Mouse (Mus musculus) lung, embryonic 14.5 days (tissue): ENCODE results near the gene Ift20. TPM values are rescaled to one million over a fixed set of nuclear protein-coding genes. Genes with fewer than 3 reads are reported as not detected.
A peak's percentile ranks its signal among the peaks of the same experiment; 100 is the strongest.

Experiments used
- ATAC-seq: fragments of 200-750 bp; cut with Nextera tagmentation; 2 replicates; pipeline ENCODE4 v1.8.0; 2017; ENCODE audit warnings: mild to moderate bottlenecking, moderate TSS enrichment, moderate library complexity; ENCODE audit not compliant: insufficient read depth
- DNase-seq: peaks from one replicate; pipeline ENCODE4 v3.0.0-alpha.2; 2015
- H3K27ac ChIP-seq: fragments of 300-500 bp; sonication (generic); 2 replicates; pipeline ENCODE4 v1.5.1; 2014; ENCODE audit warnings: low read depth, mild to moderate bottlenecking, moderate library complexity
- H3K27me3 ChIP-seq: fragments of 300-500 bp; sonication (generic); 2 replicates; pipeline ENCODE4 v1.6.1; 2014; ENCODE audit warnings: low read length, control low read depth; ENCODE audit not compliant: insufficient read depth
- H3K36me3 ChIP-seq: fragments of 300-500 bp; sonication (generic); 2 replicates; pipeline ENCODE4 v1.6.1; 2014; ENCODE audit warnings: control low read depth; ENCODE audit not compliant: insufficient read depth
- H3K4me1 ChIP-seq: fragments of 300-500 bp; sonication (generic); 2 replicates; pipeline ENCODE4 v1.6.1; 2014; ENCODE audit warnings: antibody characterized with exemption, control low read depth; ENCODE audit not compliant: insufficient read depth
- H3K4me2 ChIP-seq: fragments of 300-500 bp; sonication (generic); 2 replicates; pipeline ENCODE4 v1.6.1; 2014; ENCODE audit warnings: mild to moderate bottlenecking
- H3K4me3 ChIP-seq: fragments of 300-500 bp; sonication (generic); 2 replicates; pipeline ENCODE4 v1.5.1; 2014; ENCODE audit warnings: low read depth, low read length
- H3K9ac ChIP-seq: fragments of 300-500 bp; sonication (generic); 2 replicates; pipeline ENCODE4 v1.6.1; 2014
- H3K9me3 ChIP-seq: fragments of 300-500 bp; sonication (generic); 2 replicates; pipeline ENCODE4 v1.6.1; 2016; ENCODE audit warnings: low read depth, low read length, control low read depth
- CTCF ChIP-seq: IDR thresholded peaks from 2 replicates; pipeline ENCODE4 v1.5.1; 2016; ENCODE audit warnings: antibody characterized with exemption, low read depth
- WGBS: fragments of 180-500 bp; shearing (Covaris S2); extraction: QIAGEN DNeasy Blood & Tissue Kit; methylation state at CpG from one replicate; pipeline ENCODE4 v1.1.7; 2014; 5-methylcytosine and 5-hydroxymethylcytosine counted together
- polyA plus RNA-seq: library from polyadenylated mRNA; unstranded; fragments of >200 nt; fragmentation: Nextera tagmentation; extraction: Ambion mirVana; gene quantifications from 2 replicates; pipeline ENCODE4 v1.2.1, GENCODE M21; 2014

Ift20 gene
- polyA plus RNA-seq, 1 experiment from 2014 or later = 119 TPM

DNA sequence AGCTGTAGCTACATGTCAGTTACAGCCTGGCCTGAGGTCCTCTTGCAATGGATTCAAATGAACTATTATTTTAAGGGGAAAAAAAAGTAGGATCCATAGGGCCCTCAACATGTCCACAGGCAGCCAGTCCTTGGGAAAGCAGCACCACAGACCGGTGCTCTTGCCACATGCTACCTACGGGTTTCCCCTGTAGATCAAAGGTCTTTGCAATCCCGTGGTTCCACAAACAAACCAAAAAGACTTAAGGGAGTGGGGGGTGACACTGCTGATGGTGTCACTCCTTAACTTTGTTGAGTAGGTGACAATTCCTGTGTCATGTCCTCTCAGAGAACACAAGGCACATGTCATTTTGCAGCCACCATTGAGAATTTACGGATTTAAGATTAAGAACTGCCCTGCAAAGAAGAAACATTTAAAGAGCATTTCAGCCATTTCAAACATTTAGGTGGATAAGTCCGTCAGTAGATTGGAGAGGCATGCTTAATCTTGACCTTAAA is 13.4 kb downstream of the Ift20 start:
- no peak for TF ChIP-seq CTCF
- ATAC-seq (no peak), DNase-seq (no peak)
- WGBS = 3% methylated on average over 5 of the region's 5 CpGs
- Histone ChIP-seq H3K4me3 (peak overlapping the region; percentile 68), H3K4me2 (peak overlapping the region; percentile 76), H3K9me3 (no peaks in the 10 kb centered on the region), H3K9ac (peak overlapping the region; percentile 78), H3K4me1 (peaks cover 5% of the 10 kb centered on the region), H3K27ac (no peak overlapping the region), H3K27me3 (no peaks in the 10 kb centered on the region), H3K36me3 (peaks cover 14% of the 10 kb centered on the region; the same call in 1 of the 2 replicates)

DNA sequence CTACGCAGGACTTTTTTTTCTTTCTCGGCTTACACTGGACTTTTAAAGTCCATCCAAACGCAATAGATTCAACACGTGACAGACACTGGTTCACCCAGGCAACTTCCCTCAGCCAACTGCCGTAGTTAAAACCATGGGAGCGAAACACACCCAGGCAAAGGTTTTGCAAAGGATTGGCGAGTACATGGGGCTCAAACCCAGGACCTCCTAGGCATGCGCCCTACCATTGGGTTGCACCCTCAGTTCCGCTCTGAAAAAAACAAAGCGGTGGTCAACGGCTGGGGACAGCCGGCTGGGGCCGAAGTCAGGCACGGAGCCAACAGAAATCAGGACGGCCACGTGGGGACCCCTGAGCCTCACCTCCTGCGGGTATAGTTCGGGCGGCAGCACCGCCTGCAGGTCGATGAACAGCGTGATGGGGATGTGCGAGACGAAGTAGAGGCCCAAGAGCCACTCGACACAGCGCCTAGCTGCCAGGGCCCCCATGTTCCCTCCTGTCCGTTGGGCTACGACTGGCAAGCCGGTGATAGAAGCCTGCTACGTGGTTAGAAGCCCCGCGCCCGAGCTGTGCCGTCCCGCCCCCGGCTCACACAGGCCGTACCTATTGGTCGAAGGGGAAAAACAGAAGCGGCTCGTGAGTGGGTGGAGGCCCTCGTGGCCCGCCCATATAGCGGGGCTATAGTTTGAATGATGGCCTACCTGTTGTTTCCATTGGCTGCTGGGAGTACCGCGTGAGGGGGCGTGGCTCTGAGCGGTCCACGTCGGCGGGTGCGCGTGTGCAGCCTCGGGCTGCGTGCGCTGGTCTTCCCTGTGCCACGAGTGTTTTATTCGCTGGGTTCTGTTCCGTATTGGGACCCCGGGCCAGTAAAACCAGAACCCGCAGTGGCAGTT is 14.3 kb downstream of the Ift20 start, which contains the start of gene Tmem97:
TSS of gene Tmem97 (minus strand) at position 610 of the 891 bp plus-strand sequence.
- no peaks in the 10 kb centered on the region for H3K9me3 ChIP-seq
- peak within 1 kb of the TSS; percentile 84 for H3K27ac ChIP-seq
- H3K9ac ChIP-seq = peak within 1 kb of the TSS; percentile 78
- ATAC-seq (peak; percentile 100), DNase-seq (peak; percentile 98)
- peaks cover 10% of the 10 kb centered on the region; the same call in 1 of the 2 replicates for H3K36me3 ChIP-seq
- TF ChIP-seq CTCF = peak; percentile 37
- peaks cover 5% of the 10 kb centered on the region for H3K4me1 ChIP-seq
- H3K4me3 ChIP-seq = peak within 1 kb of the TSS; percentile 68
- H3K27me3 ChIP-seq = no peaks in the 10 kb centered on the region
- WGBS = under 1% methylated on average over 60 of the region's 60 CpGs
- peak within 1 kb of the TSS; percentile 76 for H3K4me2 ChIP-seq

DNA sequence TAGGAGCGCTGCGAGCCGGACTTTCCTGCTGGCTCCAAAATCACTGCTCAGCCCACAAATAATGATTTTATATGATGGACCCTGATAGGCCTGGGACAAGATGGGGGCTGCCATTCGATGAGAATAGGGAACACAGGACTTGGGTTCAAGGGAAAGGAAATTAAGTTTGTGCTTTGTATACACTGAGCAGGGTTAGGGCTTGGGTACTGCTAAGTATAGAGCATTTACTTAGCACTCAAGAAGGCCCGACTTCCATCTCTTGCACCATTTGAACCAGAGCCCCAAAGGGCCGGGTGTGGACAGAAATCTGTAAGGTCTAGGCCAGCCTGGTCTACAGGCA is 14.9 kb downstream of the Ift20 start:
- no peaks in the 10 kb centered on the region for H3K9me3 ChIP-seq
- H3K36me3 ChIP-seq = 0 out of 2 replicates have a peak, but pooled peaks cover 5% of the 10 kb centered on the region
- 30% methylated on average over 6 of the region's 6 CpGs for WGBS
- H3K27ac ChIP-seq = peak overlapping the region; percentile 84
- peak overlapping the region; percentile 76 for H3K4me2 ChIP-seq
- no peak for DNase-seq
- H3K4me1 ChIP-seq = peaks cover 5% of the 10 kb centered on the region
- H3K27me3 ChIP-seq = no peaks in the 10 kb centered on the region
- H3K4me3 ChIP-seq = peak overlapping the region; percentile 68
- ATAC-seq = peak; percentile 32
- peak overlapping the region; percentile 59 for H3K9ac ChIP-seq
- TF ChIP-seq CTCF = no peak

DNA sequence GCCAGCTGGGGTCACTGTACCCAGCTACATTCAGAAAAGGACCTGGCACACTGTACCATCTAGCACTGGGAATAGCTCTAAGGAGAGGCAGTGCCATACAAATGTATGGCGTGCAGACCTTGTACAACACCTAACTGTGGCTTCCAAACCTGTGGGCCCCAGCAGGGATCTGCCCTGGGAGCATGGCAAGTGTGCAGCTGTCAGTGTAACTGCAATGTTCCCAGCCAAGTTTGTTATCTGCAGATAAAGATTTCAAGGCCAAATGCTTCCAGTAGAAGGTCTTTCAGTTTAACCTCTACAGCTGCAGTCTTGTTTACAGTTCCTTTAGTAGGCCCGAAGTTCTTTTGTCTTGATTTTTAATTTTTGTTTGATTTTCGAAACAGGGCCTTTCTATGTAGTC is 19.5 kb downstream of the Ift20 start:
- TF ChIP-seq CTCF = no peak
- H3K4me2 ChIP-seq = no peak overlapping the region
- H3K9me3 ChIP-seq = no peaks in the 10 kb centered on the region
- H3K4me3 ChIP-seq = no peak overlapping the region
- H3K9ac ChIP-seq = no peak overlapping the region
- WGBS = 60% methylated on average over 3 of the region's 3 CpGs
- no peaks in the 10 kb centered on the region for H3K4me1 ChIP-seq
- no peak overlapping the region for H3K27ac ChIP-seq
- no peaks in the 10 kb centered on the region for H3K27me3 ChIP-seq
- ATAC-seq (no peak), DNase-seq (no peak)
- H3K36me3 ChIP-seq = no peaks in the 10 kb centered on the region

DNA sequence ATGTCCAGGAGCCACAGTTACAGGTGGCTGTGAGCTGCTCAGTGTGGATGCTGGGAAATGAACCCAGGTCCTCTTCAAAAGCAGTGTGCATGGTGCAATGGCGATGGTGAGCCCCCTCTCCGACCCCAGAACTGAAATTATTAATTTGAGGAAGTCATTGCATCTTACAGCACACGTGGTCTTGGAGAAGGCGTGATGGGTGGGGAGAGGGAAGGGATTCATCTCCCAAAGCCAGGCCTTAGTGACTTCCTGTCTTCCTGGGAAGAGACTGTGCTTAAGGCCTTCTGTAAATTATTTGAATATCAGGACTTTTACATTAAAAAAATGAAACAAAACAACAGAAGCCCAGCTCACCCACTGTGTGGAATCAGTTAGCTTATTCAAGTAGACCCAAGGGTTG is 19.9 kb downstream of the Ift20 start:
- no peak overlapping the region for H3K9ac ChIP-seq
- no peaks in the 10 kb centered on the region for H3K4me1 ChIP-seq
- 52% methylated on average over 4 of the region's 4 CpGs for WGBS
- no peak for TF ChIP-seq CTCF
- H3K4me2 ChIP-seq = no peak overlapping the region
- no peaks in the 10 kb centered on the region for H3K9me3 ChIP-seq
- no peaks in the 10 kb centered on the region for H3K36me3 ChIP-seq
- H3K27ac ChIP-seq = no peak overlapping the region
- ATAC-seq (no peak), DNase-seq (no peak)
- H3K27me3 ChIP-seq = no peaks in the 10 kb centered on the region
- no peak overlapping the region for H3K4me3 ChIP-seq

DNA sequence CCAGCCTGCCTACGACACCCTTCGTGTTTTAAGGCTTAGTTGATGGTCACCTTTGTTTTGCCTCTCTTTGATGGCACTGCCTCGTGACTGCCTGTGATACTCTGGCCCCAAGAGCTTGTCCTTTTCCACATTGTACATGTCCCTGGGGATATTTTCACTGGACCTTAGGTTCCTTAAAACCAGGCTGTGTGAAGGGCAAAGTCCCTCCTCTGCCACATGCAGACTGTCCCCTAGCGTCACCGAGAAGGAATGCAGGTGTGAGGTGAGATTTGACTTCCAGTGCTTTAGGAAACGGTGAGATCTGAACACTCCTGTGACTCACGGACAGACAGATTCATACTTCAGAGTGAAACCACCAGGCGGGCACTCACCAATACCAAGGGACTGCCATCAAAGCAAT is 21.1 kb downstream of the Ift20 start:
- no peaks in the 10 kb centered on the region for H3K27me3 ChIP-seq
- H3K9ac ChIP-seq = no peak overlapping the region
- H3K27ac ChIP-seq = no peak overlapping the region
- no peak overlapping the region for H3K4me2 ChIP-seq
- TF ChIP-seq CTCF = peak; percentile 56
- no peak overlapping the region for H3K4me3 ChIP-seq
- H3K4me1 ChIP-seq = no peaks in the 10 kb centered on the region
- H3K9me3 ChIP-seq = no peaks in the 10 kb centered on the region
- WGBS = 56% methylated on average over 8 of the region's 8 CpGs
- DNase-seq = peak; percentile 15
- ATAC-seq = no peak
- H3K36me3 ChIP-seq = no peaks in the 10 kb centered on the region

DNA sequence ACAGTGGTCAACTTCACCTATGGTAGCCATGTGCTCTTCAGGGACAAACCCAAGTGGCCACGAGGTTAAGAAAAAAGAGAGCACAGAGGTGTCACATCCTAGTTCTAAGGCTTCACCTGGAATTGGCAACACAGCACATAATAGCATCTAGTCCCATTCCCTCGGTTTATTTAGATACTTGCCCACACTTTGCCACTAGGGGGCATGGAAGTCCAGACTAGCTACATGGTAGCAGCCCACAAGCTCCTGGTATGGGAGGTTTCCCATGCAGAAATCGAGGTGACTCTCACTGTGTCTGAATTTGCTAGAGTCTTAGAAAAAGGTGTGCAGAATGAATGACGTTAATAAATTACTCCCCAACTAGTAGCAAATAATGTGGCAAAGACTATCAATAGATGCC is 24.3 kb downstream of the Ift20 start:
- TF ChIP-seq CTCF = peak; percentile 88

More for the DNA sequence above, 24.3 kb downstream of the Ift20 start:
- Histone ChIP-seq H3K27me3 (no peaks in the 10 kb centered on the region), H3K9me3 (no peaks in the 10 kb centered on the region), H3K9ac (no peak overlapping the region), H3K4me1 (no peaks in the 10 kb centered on the region), H3K36me3 (no peaks in the 10 kb centered on the region), H3K4me2 (no peak overlapping the region), H3K27ac (no peak overlapping the region), H3K4me3 (no peak overlapping the region)
- ATAC-seq (peak; percentile 70; the same call in 1 of the 2 replicates), DNase-seq (peak; percentile 92)
- 16% methylated on average over 4 of the region's 4 CpGs for WGBS
